Mouse (Mus musculus) testis, adult 2 months (tissue): Measurements from ENCODE around the gene Gns. TPM values are rescaled to one million over a fixed set of nuclear protein-coding genes. Genes with fewer than 3 reads are reported as not detected.

Source experiments
- H3K27ac ChIP-seq: fragments of 200-500 bp; 2 replicates; pipeline ENCODE4 v1.5.1; 2012; ENCODE audit warnings: low read depth, low read length; ENCODE audit not compliant: control insufficient read depth, insufficient read depth
- H3K27me3 ChIP-seq: fragments of 200-500 bp; 2 replicates; pipeline ENCODE4 v1.6.1; 2012; ENCODE audit warnings: mild to moderate bottlenecking, low read length, moderate library complexity; ENCODE audit not compliant: control insufficient read depth, insufficient read depth
- H3K36me3 ChIP-seq: fragments of 200-500 bp; 2 replicates; pipeline ENCODE4 v1.6.1; 2012; ENCODE audit warnings: mild to moderate bottlenecking, low read length; ENCODE audit not compliant: control insufficient read depth, insufficient read depth
- H3K4me1 ChIP-seq: fragments of 200-500 bp; 2 replicates; pipeline ENCODE4 v1.6.1; 2012; ENCODE audit warnings: low read length; ENCODE audit not compliant: control insufficient read depth, insufficient read depth
- H3K4me3 ChIP-seq: fragments of 200-500 bp; 2 replicates; pipeline ENCODE4 v1.5.1; 2012; ENCODE audit warnings: low read depth, mild to moderate bottlenecking, low read length, moderate library complexity, mixed read lengths; ENCODE audit not compliant: control insufficient read depth
- CTCF ChIP-seq: fragments of 200-500 bp; IDR thresholded peaks from 2 replicates; pipeline ENCODE4 v1.5.1; 2012; ENCODE audit warnings: low read depth, mild to moderate bottlenecking, inconsistent platforms, low read length, moderate library complexity; ENCODE audit not compliant: control insufficient read depth, insufficient read depth, insufficient replicate concordance
- POLR2A ChIP-seq: fragments of 200-500 bp; IDR thresholded peaks from 2 replicates; pipeline ENCODE4 v1.6.1; 2012; ENCODE audit warnings: low read depth, mild to moderate bottlenecking, inconsistent platforms, low read length, moderate library complexity; ENCODE audit not compliant: control insufficient read depth
- polyA plus RNA-seq: library from polyadenylated mRNA; depleted of rRNA; stranded (reverse); fragments of >200 nt; gene quantifications from 2 replicates; pipeline ENCODE4 v1.2.3, GENCODE M21; 2012

The Gns gene
- polyA plus RNA-seq, 1 experiment: 14.7 TPM

DNA sequence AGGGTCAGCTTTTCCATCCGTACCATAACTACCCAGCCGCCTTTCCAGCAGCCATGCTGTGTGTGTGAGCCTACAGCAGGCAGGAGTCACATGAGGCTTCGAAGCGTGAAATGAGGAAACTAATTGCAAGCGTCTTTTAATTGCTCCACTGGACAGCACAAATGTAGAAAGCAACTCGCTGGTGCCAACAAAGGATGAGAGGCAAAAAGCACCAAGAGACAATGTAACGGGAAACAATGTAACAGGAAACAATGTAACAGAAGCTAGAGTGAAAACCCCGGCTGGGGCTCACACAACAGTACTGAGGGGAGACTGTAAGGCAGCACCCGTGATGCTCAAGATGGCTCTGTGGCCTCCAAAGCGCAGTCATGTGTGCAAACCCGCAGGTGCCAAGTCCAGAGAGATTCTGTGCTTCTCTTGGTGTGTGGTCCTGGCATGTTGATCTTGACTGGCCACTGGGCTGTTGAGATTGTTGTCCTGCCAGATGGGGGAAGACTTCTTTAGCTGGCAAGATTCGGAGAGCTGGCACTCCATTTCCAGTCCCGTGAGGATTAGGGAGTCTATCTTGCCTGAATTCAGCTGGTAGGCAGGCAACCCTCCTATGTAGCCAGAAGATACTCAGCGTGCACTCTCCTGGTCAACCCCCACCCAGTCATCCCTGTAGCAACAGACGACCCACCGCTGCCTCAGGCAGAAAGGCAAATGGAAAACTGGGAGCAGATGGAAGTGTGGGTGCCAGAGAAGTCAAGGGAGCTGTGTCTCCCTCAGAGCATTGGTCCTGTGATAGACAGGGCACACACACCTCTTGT, 58.9 kb downstream of the Gns start:
- H3K36me3 ChIP-seq: no peaks in the 10 kb centered on the region
- no peak overlapping the region for H3K27ac ChIP-seq
- no peaks in the 10 kb centered on the region for H3K27me3 ChIP-seq
- no peak overlapping the region for H3K4me3 ChIP-seq
- H3K4me1 ChIP-seq: no peaks in the 10 kb centered on the region; the same call in 1 of the 2 replicates
- no peak for TF ChIP-seq CTCF
- TF ChIP-seq POLR2A: no peak

DNA sequence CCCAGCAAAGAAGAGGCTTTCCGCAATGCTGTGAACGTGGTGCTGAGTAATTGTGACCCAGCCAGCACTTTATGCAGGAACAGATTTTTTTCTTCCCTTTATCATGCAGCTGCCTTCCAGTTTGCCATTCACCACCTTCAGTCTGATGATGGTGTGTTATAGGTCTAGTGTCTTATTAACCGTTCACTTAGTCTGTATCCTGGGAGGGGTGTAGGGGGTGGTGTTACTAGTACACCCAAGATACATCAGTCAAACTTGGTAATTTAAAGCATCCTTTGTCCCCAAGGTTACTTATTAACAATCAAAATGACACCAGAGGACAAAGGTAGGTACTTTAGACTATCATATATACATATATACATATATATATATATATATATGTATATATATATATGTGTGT, 59.6 kb downstream of the Gns start:
- TF ChIP-seq CTCF: no peak
- TF ChIP-seq POLR2A: no peak
- H3K36me3 ChIP-seq: no peaks in the 10 kb centered on the region
- H3K27me3 ChIP-seq: no peaks in the 10 kb centered on the region
- no peaks in the 10 kb centered on the region; the same call in 1 of the 2 replicates for H3K4me1 ChIP-seq
- no peak overlapping the region for H3K27ac ChIP-seq
- no peak overlapping the region for H3K4me3 ChIP-seq

DNA sequence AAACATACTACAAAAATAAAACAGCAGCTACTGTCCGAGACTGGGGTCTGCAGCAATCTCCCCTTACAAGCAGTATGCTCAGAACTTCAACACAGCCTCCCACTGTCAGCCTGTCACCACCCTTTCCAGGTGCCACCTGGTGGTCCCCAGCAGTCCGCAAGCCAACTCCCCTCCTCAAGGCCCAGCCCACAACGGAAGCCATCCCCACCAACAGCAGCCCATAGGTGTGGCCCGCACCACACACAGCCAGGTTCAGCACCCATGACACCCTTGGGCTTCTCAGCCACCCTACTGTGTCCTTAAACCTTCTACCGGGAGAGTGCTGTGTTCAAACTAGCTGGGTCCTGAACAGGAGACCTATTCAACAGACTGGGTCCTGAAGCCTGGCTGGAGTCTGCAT, 60.2 kb downstream of the Gns start:
- H3K4me1 ChIP-seq: no peaks in the 10 kb centered on the region; the same call in 1 of the 2 replicates

DNA sequence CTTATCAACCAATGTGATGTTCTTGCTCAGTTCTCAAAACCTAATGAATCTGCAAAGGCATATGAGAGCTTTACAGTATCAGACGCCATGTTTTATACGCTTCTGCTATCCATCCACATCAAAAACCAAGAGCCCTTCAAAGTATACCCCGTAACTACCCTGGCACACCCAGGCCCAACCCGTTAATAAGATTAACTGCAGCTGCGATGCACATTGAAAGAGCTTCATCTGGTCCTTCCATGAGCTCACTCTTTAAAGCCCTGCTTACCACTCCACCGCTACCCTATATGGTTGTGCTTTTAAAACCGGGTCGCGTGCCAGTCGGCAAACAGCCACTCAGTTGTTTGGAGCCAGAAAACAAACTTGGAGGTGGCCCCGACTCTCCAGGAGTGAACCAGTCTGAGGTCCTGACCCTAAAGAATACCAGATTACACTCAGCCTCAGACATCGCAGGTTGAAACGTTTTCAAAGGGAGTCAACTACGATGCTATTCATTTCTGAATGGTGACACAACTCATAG, 60.7 kb downstream of the Gns start:
- no peak for TF ChIP-seq CTCF
- no peak for TF ChIP-seq POLR2A
- Histone ChIP-seq H3K27me3 (no peaks in the 10 kb centered on the region), H3K4me3 (no peak overlapping the region), H3K36me3 (no peaks in the 10 kb centered on the region), H3K4me1 (no peaks in the 10 kb centered on the region; the same call in 1 of the 2 replicates), H3K27ac (no peak overlapping the region)

More for the DNA sequence above, 60.2 kb downstream of the Gns start:
- Histone ChIP-seq H3K4me3 (no peak overlapping the region), H3K27me3 (no peaks in the 10 kb centered on the region), H3K27ac (no peak overlapping the region), H3K36me3 (no peaks in the 10 kb centered on the region)
- TF ChIP-seq POLR2A (no peak), CTCF (no peak)

DNA sequence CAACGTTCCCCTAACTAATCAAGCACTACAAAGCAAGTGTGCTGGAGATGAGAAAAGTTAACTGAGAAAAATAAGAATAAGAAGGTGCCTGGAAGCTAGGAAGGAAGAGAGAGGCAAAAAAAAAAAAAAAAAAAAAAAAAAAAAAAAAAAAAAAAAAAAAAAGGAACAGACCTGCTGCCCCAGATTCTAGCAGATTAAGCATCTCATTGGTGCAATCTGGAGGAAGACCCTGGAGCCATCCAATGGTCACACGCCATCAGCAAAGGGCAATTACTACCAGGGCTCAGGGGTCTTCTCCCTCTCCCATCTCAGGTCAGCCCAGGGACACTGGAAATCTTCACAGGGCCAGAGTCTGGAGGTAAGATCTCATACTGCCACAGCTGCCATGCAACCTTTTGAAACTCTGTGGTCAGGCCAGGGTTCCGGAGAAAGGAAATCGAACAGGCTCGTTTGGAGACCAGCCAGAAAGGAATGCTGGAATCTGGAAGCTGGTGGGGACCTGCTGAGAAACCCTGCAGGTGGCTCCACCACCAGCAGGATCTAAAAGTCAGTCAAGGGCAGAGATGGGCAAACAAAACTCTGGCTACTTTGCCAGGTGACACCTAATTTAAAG, 61.7 kb downstream of the Gns start:
- no peak overlapping the region for H3K27ac ChIP-seq
- H3K36me3 ChIP-seq: no peaks in the 10 kb centered on the region
- no peak overlapping the region for H3K4me3 ChIP-seq
- TF ChIP-seq POLR2A (no peak), CTCF (no peak)
- H3K4me1 ChIP-seq: no peaks in the 10 kb centered on the region; the same call in 1 of the 2 replicates
- no peaks in the 10 kb centered on the region for H3K27me3 ChIP-seq

DNA sequence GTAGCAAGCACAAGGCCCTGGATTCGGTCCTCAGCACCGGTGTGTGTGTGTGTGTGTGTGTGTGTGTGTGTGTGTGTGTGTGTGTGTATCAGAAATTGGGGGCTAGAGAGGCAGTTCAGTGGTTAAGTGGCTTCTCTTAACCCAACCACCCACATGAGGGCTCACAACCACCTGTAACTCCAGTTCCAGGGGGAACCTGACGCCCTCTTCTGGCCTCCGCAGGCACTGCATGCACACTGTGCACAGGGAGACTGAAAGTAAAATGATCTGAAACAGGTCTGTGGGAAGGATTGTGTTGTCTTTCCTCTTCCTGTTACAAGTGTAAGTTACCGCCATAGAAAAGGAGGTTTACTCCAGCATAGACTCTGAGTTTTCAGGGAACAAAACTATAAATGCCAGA, 62.2 kb downstream of the Gns start:
- no peaks in the 10 kb centered on the region; the same call in 1 of the 2 replicates for H3K4me1 ChIP-seq
- no peaks in the 10 kb centered on the region for H3K27me3 ChIP-seq
- H3K36me3 ChIP-seq: no peaks in the 10 kb centered on the region
- TF ChIP-seq POLR2A (no peak), CTCF (peak; percentile 78; the same call in 1 of the 2 replicates)
- no peak overlapping the region for H3K27ac ChIP-seq
- no peak overlapping the region for H3K4me3 ChIP-seq
